Mouse (Mus musculus): ENCODE data around the gene Ppcdc.

The Ppcdc gene

GRCm38 (mm10) chr9:57384621-57385020 is 55.3 kb downstream of the Ppcdc start:
- no peak for DNase-seq (ENCODE audit: low read depth in 1 of 2, low spot score in 2 of 2)

- DNase-seq (ENCODE audit: low read depth in 1 of 2, low spot score in 2 of 2), result no peak
These were observed 78.9 kb downstream of the Ppcdc start for GRCm38 (mm10) chr9:57360999-57361398.

DNA sequence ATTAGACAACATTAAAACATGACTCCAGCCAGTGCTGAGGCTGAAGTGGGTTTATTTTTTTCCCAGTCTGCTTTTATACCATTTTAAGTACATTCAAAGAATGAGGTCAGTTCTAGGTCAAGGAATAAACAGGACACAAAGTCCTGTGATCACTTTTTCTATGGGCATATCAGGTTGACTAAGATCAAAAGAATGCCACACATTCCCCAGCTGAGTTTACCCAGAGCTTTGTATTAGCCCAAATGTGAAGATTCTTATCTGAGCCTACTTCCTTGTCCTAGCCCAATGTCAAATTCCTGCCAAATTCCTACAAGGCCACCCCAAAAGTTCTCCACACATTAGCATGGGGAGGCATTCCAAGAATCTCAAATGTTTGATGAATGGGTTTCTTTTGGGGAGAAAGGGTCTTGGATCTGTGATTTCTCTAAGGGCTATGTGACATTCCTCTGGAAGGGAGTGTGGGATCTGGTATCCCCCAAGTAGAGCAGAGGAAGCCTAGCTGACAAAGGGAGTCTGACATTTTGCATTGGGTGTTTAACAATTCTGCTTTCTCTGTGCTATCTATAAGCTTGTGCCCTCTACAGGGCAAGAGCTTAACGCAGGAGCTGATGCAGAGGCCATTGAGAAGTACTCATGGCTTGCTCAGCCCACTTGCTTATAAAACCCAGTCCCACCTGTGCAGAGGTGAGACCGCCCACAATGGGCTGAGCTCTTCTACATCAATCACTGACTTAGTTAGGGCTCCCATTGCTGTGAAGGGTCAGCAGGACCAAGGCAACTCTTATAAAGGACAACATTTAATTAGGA is 85.3 kb downstream of the Ppcdc start:
- no peak for DNase-seq (ENCODE audit: low read depth in 1 of 2, low spot score in 2 of 2)

DNA sequence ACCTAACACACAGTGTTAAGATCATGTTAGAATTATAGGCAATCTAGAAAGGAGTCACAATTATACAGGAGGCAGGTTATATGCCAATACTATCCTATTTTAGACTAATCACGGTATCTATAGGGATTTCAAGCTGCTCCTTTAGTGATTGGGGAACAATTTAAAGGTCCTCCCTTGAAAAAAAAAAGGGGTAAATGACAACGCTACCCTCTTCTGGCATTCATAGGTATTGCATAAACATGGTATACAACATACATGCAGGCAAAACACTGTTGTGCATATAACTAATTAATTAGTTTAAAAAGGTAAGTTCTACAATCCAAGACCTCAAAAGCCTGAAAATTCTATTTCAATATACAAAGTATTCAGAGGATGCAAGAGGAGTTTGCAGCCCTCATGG is 88.6 kb downstream of the Ppcdc start:
- DNase-seq (ENCODE audit: low read depth in 1 of 2, low spot score in 2 of 2), result no peak

DNA sequence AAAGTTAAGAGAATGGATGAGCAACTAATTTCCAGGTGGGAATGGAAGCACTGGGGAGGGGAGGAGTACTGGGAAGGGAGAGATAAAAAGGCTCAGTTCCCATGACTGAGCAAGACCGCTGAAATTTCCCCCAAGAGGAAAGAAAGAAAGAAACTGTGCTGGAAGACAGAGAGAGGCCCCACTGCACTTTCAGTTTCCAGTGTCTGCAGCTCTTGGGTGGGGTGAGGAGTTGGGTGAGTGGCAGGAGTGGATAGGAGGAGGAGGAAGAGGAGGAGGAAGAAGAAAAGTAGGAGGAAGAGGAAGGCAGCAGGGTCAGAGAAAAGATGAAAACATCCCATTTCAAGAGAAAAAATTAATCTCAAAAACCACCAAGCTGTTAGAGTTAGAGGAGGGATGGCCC is 94.0 kb downstream of the Ppcdc start:
- no peak for DNase-seq (ENCODE audit: low read depth in 1 of 2, low spot score in 2 of 2)

GRCm38 (mm10) chr9:57343752-57344151 is 96.2 kb downstream of the Ppcdc start:
- no peak for DNase-seq (ENCODE audit: low read depth in 1 of 2, low spot score in 2 of 2)

DNA sequence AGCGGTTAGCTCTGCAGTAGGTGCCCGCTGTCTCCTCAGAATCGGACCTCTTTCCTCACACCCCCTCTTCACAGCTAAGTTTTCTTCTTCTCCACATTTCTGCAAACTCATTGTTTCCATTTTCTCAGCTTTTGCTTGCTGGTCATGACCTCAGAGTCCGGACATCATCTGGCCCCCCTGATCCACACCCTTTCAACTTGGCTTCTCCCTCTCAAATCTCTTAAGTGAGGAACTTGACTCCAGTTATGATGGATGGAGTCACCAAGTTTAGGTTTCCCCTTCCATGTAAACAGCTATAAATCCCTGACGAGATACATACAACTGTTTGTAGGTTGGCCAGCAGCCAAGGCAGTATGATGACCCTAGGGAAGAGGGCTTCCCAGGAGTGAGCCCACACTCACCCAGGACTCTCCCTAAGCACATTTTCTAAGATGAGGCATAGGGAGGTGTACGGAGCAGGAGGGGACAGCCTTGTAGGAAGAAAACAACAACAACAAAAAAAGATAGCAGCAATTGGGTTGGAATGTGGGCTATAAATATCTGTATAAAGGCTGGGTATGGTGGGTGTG is 96.9 kb downstream of the Ppcdc start:
- no peak for DNase-seq (ENCODE audit: low read depth in 1 of 2, low spot score in 2 of 2)

GRCm38 (mm10) chr9:57342186-57342585 is 97.7 kb downstream of the Ppcdc start:
- no peak for DNase-seq (ENCODE audit: low read depth in 1 of 2, low spot score in 2 of 2)

GRCm38 (mm10) chr9:57340361-57340760 is 99.6 kb downstream of the Ppcdc start:
- DNase-seq (ENCODE audit: low read depth in 1 of 2, low spot score in 2 of 2), result no peak

- no peak for DNase-seq (ENCODE audit: low read depth in 1 of 2, low spot score in 2 of 2)
These were observed 100.2 kb downstream of the Ppcdc start for GRCm38 (mm10) chr9:57339577-57340210.

DNA sequence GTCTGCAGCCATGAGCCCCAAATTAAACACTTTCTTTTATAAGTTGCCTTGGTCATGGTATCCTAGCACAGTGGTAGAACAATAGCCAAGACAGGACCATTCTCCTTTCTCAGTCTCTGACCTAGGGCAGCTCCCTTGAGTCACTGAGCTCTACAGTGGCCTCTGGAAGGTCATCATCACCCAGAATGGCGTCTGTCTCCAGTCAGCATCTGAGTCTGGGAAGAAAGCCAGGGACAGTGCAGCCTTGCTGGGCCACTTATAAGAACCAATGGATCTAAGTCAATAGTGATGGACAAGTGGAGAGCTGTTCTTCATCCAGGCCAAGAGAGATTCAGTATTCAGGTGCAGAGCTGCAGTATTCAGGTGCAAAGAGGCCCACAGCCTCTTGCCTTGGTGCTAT is 101.2 kb downstream of the Ppcdc start:
- no peak for DNase-seq (ENCODE audit: low read depth in 1 of 2, low spot score in 2 of 2)

All from monocyte, adult 2 months (primary cell).